Mouse (Mus musculus): ENCODE data around the gene Meltf. TPM values are rescaled to one million over a fixed set of nuclear protein-coding genes. Genes with fewer than 3 reads are reported as not detected.

Meltf gene
- polyA plus RNA-seq, 1 experiment from 2014 or later = 0.10 TPM

DNA sequence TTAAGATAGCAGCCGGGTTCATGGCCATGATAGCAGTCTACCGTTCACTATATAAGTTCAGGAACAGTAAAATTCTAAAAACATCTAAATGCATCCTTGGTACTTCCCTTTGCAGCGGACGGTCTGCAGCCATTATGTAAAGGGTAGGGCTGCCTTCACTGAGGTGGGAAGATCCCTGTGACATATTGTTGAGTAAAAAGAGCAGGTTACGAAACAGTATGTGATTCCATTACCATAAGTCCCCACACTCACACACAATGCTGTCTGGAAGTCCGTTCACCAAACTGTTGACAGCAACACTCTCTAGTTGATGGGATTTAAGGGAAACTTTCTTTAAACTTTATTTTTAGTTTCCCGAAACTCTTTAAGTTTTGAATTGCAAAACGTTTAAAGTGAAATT, 24.6 kb downstream of the Meltf start:
- DNase-seq (ENCODE audit: low spot score, missing footprints) (peak; percentile 45), ATAC-seq (ENCODE audit: low FRiP score) (no peak)
- H3K4me3 ChIP-seq (ENCODE audit: low read depth, low read length) = no peak overlapping the region
- H3K9ac ChIP-seq (ENCODE audit: low read length) = no peak overlapping the region
- H3K27ac ChIP-seq (ENCODE audit: low read depth, low read length) = no peak overlapping the region
- peaks cover 2% of the 10 kb centered on the region; the same call in 1 of the 2 replicates for H3K27me3 ChIP-seq (ENCODE audit: control insufficient read depth, insufficient read depth, low read length)
- H3K9me3 ChIP-seq (ENCODE audit: control insufficient read depth, low read length) = peaks cover 4% of the 10 kb centered on the region; the same call in 1 of the 2 replicates
- no peaks in the 10 kb centered on the region for H3K4me1 ChIP-seq (ENCODE audit: control insufficient read depth, insufficient read depth, low read length)
- H3K4me2 ChIP-seq = no peak overlapping the region
- no peaks in the 10 kb centered on the region for H3K36me3 ChIP-seq (ENCODE audit: control insufficient read depth, insufficient read depth, low read length)
- 89% methylated on average over 8 of the region's 8 CpGs for WGBS

DNA sequence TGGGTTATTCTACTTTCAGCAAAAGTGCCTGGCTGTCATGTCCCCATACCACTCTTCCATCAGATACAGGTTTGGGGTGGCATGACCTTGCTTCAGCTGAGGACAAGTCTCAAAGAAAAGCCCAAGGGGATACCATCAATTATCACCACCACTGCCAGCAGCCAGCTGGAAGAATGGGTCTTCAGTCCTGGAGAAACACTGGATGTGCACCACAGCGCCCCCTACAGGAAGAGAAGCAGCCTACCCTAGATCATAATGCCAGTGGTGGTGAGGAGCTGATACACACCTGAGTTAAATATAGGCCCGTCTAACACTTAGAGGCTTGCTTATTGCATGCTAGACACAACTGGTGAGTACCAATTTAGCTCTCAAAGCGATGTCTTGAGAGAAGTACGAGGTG, 26.7 kb downstream of the Meltf start:
- ATAC-seq (ENCODE audit: low FRiP score) = no peak

DNA sequence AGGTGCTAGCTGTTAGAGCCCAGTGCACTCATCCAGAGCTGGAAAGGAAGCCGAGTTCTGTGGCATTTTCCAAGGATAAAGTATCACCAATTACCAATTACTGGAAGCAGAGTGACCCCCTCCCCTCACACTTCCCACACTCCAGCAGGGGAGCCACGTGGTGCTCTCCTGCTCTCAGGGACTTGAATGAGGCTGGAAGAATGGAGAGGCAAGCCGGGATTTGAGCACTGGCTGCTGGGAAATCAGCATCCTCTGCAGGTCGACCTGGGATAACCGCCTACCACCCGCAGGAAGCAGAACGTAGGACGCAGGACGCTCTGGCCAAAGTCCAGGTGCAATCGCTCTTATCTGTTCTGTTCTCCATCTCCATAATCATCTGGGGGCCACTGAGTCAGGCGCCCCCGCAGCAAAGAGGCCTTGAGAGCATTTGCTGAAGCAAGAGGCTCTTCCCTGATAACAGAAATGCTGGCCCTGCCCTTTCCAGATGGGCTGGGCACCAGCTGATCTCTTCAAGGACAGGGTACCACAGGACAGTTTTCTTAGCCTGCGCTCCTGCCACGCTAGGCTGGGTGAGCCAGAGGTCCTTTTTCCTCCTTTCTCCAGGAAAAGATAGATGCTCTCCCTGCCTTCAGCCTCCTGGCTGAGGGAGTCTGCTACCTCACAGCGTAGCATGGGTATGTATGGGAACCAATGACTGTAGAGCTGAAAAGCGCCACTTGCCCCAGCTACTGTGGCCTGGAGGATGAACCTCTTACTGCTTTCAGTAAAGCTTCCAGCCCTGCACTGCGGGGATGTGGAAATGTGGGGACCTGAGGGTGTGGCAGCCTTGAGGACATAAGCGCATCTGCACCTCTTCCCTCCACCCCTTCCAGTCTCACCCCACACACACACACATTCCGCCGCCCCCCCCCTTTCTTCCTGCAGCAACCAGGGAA, 27.5 kb downstream of the Meltf start:
- DNase-seq (ENCODE audit: low spot score, missing footprints) (peak; percentile 82), ATAC-seq (ENCODE audit: low FRiP score) (no peak)
- Histone ChIP-seq H3K4me1 (ENCODE audit: control insufficient read depth, insufficient read depth, low read length) (no peaks in the 10 kb centered on the region), H3K4me2 (peak overlapping the region; percentile 29), H3K27me3 (ENCODE audit: control insufficient read depth, insufficient read depth, low read length) (peaks cover 2% of the 10 kb centered on the region; the same call in 1 of the 2 replicates), H3K27ac (ENCODE audit: low read depth, low read length) (no peak overlapping the region), H3K36me3 (ENCODE audit: control insufficient read depth, insufficient read depth, low read length) (no peaks in the 10 kb centered on the region), H3K9me3 (ENCODE audit: control insufficient read depth, low read length) (no peaks in the 10 kb centered on the region), H3K4me3 (ENCODE audit: low read depth, low read length) (no peak overlapping the region), H3K9ac (ENCODE audit: low read length) (no peak overlapping the region)
- 34% methylated on average over 20 of the region's 20 CpGs for WGBS

More for the DNA sequence above, 26.7 kb downstream of the Meltf start:
- no peak overlapping the region for H3K27ac ChIP-seq (ENCODE audit: low read depth, low read length)
- H3K9me3 ChIP-seq (ENCODE audit: control insufficient read depth, low read length) = no peaks in the 10 kb centered on the region
- no peak overlapping the region for H3K4me2 ChIP-seq
- H3K4me1 ChIP-seq (ENCODE audit: control insufficient read depth, insufficient read depth, low read length) = no peaks in the 10 kb centered on the region
- no peak overlapping the region for H3K4me3 ChIP-seq (ENCODE audit: low read depth, low read length)
- WGBS = 73% methylated on average over 4 of the region's 4 CpGs
- H3K27me3 ChIP-seq (ENCODE audit: control insufficient read depth, insufficient read depth, low read length) = peaks cover 2% of the 10 kb centered on the region; the same call in 1 of the 2 replicates
- H3K9ac ChIP-seq (ENCODE audit: low read length) = no peak overlapping the region
- no peaks in the 10 kb centered on the region for H3K36me3 ChIP-seq (ENCODE audit: control insufficient read depth, insufficient read depth, low read length)
- peak; percentile 77 for DNase-seq (ENCODE audit: low spot score, missing footprints)

DNA sequence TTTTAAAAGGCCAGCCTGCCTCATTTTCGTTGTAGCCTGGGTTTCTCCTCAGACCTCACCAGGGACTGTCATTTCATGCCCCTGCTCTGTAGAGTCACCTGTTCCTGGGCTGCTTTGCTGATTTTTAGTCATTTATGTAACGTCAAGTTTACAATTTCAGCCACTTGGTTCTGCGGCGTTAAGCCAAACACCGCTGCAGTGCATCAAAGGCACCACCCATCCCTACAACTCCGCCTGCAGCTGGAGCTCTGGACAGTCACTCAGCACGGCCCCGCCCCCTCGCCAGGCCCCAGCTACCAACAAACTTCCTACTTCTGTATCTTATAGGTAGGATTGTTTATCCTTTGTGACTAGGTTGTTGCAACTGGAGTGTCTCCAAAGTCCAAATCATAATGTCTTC, 28.3 kb downstream of the Meltf start:
- Histone ChIP-seq H3K4me3 (ENCODE audit: low read depth, low read length) (no peak overlapping the region), H3K27ac (ENCODE audit: low read depth, low read length) (no peak overlapping the region), H3K27me3 (ENCODE audit: control insufficient read depth, insufficient read depth, low read length) (peaks cover 2% of the 10 kb centered on the region; the same call in 1 of the 2 replicates), H3K4me2 (peak overlapping the region; percentile 29; the same call in 1 of the 2 replicates), H3K9me3 (ENCODE audit: control insufficient read depth, low read length) (no peaks in the 10 kb centered on the region), H3K36me3 (ENCODE audit: control insufficient read depth, insufficient read depth, low read length) (no peaks in the 10 kb centered on the region), H3K4me1 (ENCODE audit: control insufficient read depth, insufficient read depth, low read length) (no peaks in the 10 kb centered on the region), H3K9ac (ENCODE audit: low read length) (no peak overlapping the region)
- 15% methylated on average over 9 of the region's 9 CpGs for WGBS
- no peak for ATAC-seq (ENCODE audit: low FRiP score)
- peak; percentile 88 for DNase-seq (ENCODE audit: low spot score, missing footprints)

DNA sequence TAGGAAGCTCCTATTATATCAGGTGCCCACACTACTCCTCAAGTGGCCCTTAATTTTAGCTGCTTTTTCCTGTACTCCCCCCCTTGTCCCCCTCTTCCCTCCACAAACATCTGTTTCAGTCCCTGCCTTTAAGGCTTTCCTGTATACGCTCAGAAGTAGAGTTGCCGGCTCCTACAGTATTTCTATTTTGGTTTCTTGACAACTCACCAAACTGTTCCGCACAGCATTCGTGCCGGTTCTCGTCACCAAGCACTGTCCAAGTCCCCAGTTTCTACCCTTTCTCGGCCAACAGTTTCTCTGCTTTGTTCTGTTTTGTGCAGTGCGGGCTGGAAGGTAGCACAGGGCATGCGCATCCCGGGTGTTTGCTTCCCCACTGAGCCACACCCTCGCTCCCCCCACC, 30.3 kb downstream of the Meltf start:
- no peaks in the 10 kb centered on the region for H3K36me3 ChIP-seq (ENCODE audit: control insufficient read depth, insufficient read depth, low read length)
- ATAC-seq (ENCODE audit: low FRiP score) (no peak), DNase-seq (ENCODE audit: low spot score, missing footprints) (peak; percentile 64)
- H3K9ac ChIP-seq (ENCODE audit: low read length) = no peak overlapping the region
- no peaks in the 10 kb centered on the region for H3K9me3 ChIP-seq (ENCODE audit: control insufficient read depth, low read length)
- H3K4me2 ChIP-seq = no peak overlapping the region
- peaks cover 2% of the 10 kb centered on the region; the same call in 1 of the 2 replicates for H3K27me3 ChIP-seq (ENCODE audit: control insufficient read depth, insufficient read depth, low read length)
- WGBS = 70% methylated on average over 11 of the region's 11 CpGs
- no peaks in the 10 kb centered on the region for H3K4me1 ChIP-seq (ENCODE audit: control insufficient read depth, insufficient read depth, low read length)
- no peak overlapping the region for H3K4me3 ChIP-seq (ENCODE audit: low read depth, low read length)
- no peak overlapping the region for H3K27ac ChIP-seq (ENCODE audit: low read depth, low read length)

DNA sequence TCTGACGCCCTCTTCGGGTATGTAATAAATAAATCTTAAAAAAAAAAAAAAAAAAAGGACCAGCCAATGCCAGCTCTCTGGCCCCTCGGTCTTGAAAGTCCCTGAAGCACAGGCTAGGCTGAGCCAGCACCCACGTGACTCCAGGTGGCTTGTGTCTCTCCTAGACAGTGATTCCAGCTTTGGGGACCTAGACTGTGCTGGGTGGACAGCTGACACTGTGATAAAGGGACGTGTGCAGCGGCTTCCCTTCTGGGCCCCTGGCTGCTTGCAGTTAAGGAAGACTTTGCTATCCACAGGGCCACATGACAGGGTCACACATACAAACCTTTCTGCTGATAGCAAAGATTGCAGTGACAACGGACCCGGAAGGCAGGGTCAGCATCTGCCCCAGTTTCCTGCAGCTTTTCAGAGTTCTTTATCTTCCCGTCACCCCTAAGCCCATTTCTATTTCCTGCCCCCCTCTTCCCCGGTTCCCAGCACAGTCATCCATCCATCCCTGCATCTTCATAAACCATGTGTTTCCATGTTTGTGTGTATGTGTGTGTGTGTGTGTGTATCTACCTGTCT, 31.8 kb downstream of the Meltf start:
- Histone ChIP-seq H3K4me2 (no peak overlapping the region), H3K4me1 (ENCODE audit: control insufficient read depth, insufficient read depth, low read length) (no peaks in the 10 kb centered on the region), H3K9me3 (ENCODE audit: control insufficient read depth, low read length) (no peaks in the 10 kb centered on the region), H3K27ac (ENCODE audit: low read depth, low read length) (no peak overlapping the region), H3K36me3 (ENCODE audit: control insufficient read depth, insufficient read depth, low read length) (no peaks in the 10 kb centered on the region), H3K4me3 (ENCODE audit: low read depth, low read length) (no peak overlapping the region), H3K27me3 (ENCODE audit: control insufficient read depth, insufficient read depth, low read length) (peaks cover 2% of the 10 kb centered on the region; the same call in 1 of the 2 replicates), H3K9ac (ENCODE audit: low read length) (no peak overlapping the region)
- DNase-seq (ENCODE audit: low spot score, missing footprints) (no peak), ATAC-seq (ENCODE audit: low FRiP score) (no peak)
- 74% methylated on average over 10 of the region's 10 CpGs for WGBS

DNA sequence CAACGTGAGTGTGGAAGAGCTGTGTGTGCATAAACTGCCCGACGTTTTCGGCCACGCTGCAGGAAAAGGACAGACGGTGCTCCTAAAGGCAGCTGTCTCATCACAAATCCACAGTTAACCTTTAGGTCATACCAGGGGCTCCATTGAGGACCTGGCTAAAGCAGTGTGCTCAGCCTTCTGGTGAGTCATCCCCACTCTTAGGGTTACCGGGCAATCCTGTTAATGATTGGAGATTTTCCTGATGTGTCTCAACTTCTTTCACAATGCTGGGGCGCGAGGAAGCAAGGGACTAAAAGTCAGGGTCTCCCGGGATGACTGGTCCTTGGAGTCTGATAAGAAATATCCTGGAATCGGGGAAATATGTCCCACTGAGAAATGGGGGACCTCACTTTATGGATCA, 39.2 kb downstream of the Meltf start:
- Histone ChIP-seq H3K9ac (ENCODE audit: low read length) (no peak overlapping the region; the same call in 1 of the 2 replicates), H3K27ac (ENCODE audit: low read depth, low read length) (no peak overlapping the region), H3K4me1 (ENCODE audit: control insufficient read depth, insufficient read depth, low read length) (0 out of 2 replicates have a peak, but pooled peaks cover 2% of the 10 kb centered on the region), H3K9me3 (ENCODE audit: control insufficient read depth, low read length) (no peaks in the 10 kb centered on the region), H3K4me2 (no peak overlapping the region), H3K27me3 (ENCODE audit: control insufficient read depth, insufficient read depth, low read length) (no peaks in the 10 kb centered on the region), H3K4me3 (ENCODE audit: low read depth, low read length) (no peak overlapping the region), H3K36me3 (ENCODE audit: control insufficient read depth, insufficient read depth, low read length) (no peaks in the 10 kb centered on the region)
- 78% methylated on average over 11 of the region's 11 CpGs for WGBS
- ATAC-seq (ENCODE audit: low FRiP score) = no peak
- peak; percentile 81 for DNase-seq (ENCODE audit: low spot score, missing footprints)

DNA sequence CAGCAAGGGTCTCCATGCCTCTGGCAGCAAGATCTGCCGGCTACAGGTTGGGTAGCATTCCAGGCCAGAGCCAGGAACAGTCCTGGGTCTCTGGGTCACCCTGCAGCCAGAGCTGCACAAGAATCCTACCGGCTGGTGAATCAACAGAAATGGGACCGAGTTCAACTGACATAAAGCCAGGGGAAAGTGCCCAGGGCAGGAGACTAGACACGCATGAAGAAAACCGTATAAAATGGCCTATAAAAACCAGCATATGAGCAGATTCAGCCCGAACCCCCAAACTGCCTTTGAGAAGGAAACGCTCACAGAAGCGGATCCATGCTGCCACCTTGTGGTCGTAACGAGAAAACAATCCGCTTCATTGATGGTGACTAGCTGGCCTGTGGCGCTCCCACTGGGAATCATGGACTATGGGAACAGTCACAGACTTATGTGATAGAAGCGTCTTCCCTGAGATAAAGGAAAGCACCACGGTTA, 39.7 kb downstream of the Meltf start:
- peak; percentile 99 for DNase-seq (ENCODE audit: low spot score, missing footprints)
- Histone ChIP-seq H3K9me3 (ENCODE audit: control insufficient read depth, low read length) (no peaks in the 10 kb centered on the region), H3K27ac (ENCODE audit: low read depth, low read length) (no peak overlapping the region), H3K4me3 (ENCODE audit: low read depth, low read length) (no peak overlapping the region), H3K27me3 (ENCODE audit: control insufficient read depth, insufficient read depth, low read length) (no peaks in the 10 kb centered on the region), H3K9ac (ENCODE audit: low read length) (0 out of 2 replicates have a peak overlapping the region, but pooled peaks have one; percentile 38), H3K4me2 (peak overlapping the region; percentile 27; the same call in 1 of the 2 replicates), H3K36me3 (ENCODE audit: control insufficient read depth, insufficient read depth, low read length) (no peaks in the 10 kb centered on the region), H3K4me1 (ENCODE audit: control insufficient read depth, insufficient read depth, low read length) (0 out of 2 replicates have a peak, but pooled peaks cover 2% of the 10 kb centered on the region)
- ATAC-seq (ENCODE audit: low FRiP score) = no peak
- 5% methylated on average over 14 of the region's 14 CpGs for WGBS

DNA sequence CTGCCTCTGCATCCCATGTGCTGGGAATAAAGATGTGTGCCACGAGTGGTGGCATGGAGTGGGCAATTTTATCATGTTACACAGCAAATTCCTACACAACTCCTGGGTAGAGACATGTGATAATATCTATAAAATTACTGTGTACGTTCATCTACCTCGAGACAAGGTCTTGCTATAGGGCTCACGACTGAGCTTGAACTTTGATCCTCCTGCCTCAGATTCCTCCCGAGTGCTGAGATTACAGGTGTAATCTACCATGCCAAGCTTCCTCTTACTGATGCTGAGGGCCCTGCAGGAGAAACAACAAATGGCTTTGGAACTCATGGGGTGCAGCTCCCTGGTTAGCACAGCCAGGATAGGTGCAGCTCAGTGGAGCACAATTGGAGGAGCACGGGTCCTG, 45.8 kb downstream of the Meltf start:
- no peak overlapping the region for H3K27ac ChIP-seq (ENCODE audit: low read depth, low read length)
- no peak overlapping the region for H3K4me3 ChIP-seq (ENCODE audit: low read depth, low read length)
- H3K9me3 ChIP-seq (ENCODE audit: control insufficient read depth, low read length) = no peaks in the 10 kb centered on the region
- H3K27me3 ChIP-seq (ENCODE audit: control insufficient read depth, insufficient read depth, low read length) = no peaks in the 10 kb centered on the region
- DNase-seq (ENCODE audit: low spot score, missing footprints) (peak; percentile 44), ATAC-seq (ENCODE audit: low FRiP score) (no peak)
- no peak overlapping the region for H3K9ac ChIP-seq (ENCODE audit: low read length)
- WGBS = 86% methylated on average over 6 of the region's 6 CpGs
- H3K36me3 ChIP-seq (ENCODE audit: control insufficient read depth, insufficient read depth, low read length) = no peaks in the 10 kb centered on the region
- no peak overlapping the region for H3K4me2 ChIP-seq
- no peaks in the 10 kb centered on the region for H3K4me1 ChIP-seq (ENCODE audit: control insufficient read depth, insufficient read depth, low read length)

All from midbrain, embryonic 11.5 days (tissue).